Mouse (Mus musculus) liver, adult 2 months (tissue): ENCODE measurements around the gene St6galnac3.

Experiments
- CTCF ChIP-seq: fragments of 200-500 bp; IDR thresholded peaks from 2 replicates; pipeline ENCODE4 v1.5.1; 2011; ENCODE audit warnings: low read depth, low read length, control low read depth
- POLR2A ChIP-seq: fragments of 200-500 bp; IDR thresholded peaks from 2 replicates; pipeline ENCODE4 v1.6.1; 2011; ENCODE audit warnings: low read length, control low read depth; ENCODE audit not compliant: insufficient read depth; ENCODE audit errors: extremely low read depth

GRCm38 (mm10) chr3:153502488-153502887, 222.5 kb downstream of the St6galnac3 start:
- TF ChIP-seq CTCF: no peak
- TF ChIP-seq POLR2A: no peak
